Comparison of ENCODE assay signal across 9 mouse cellular contexts in genomic region chr11:53759545-53760406, GRCm38 (mm10). TPM values are rescaled to one million over a fixed set of nuclear protein-coding genes. Genes with fewer than 3 reads are reported as not detected.
DNase-seq lines count a peak whose midpoint lies in the region; ATAC-seq and TF ChIP-seq lines count a peak whose summit lies in the region.
"Had no signal": no experiment of that assay in that cellular context is flagged by ENCODE, and none has a peak within 500 bp of the region (broad histone marks: within the 10 kb centered on the region; RNA-seq: fewer than 3 reads in every experiment).

No protein-coding gene starts in this region.

- H3K36me3 ChIP-seq in hindbrain, embryonic 11.5 days (ENCODE audit: control insufficient read depth, insufficient read depth, low read length), result no peaks in the 10 kb centered on the region
- no peaks in the 10 kb centered on the region for H3K36me3 ChIP-seq in hindbrain, embryonic 14.5 days (replicated peaks; ENCODE audit: control insufficient read depth, insufficient read depth)
- H3K36me3 ChIP-seq in CH12.LX (replicated peaks in 1 of 2; ENCODE audit: control insufficient read depth in 1 of 2, insufficient read depth in 1 of 2, low read length in 1 of 2), result no peaks in the 10 kb centered on the region
- H3K36me3 ChIP-seq in intestine, embryonic 16.5 days (ENCODE audit: control insufficient read depth, insufficient read depth, low read length), result no peaks in the 10 kb centered on the region

- peak; percentile 70 for TF ChIP-seq EP300 in CH12.LX (IDR thresholded peaks at IDR 0.05; ENCODE audit: low read length)

- DNase-seq in hindbrain, embryonic 11.5 days (ENCODE audit: low spot score), result peak; percentile 21
- no peak for DNase-seq in hindbrain, embryonic 14.5 days (ENCODE audit: low spot score)
- DNase-seq in CH12.LX (ENCODE audit: extremely low read depth), result no peak
- peak; percentile 58 for DNase-seq in ZHBTc4 (ENCODE audit: low read depth, low spot score)
- DNase-seq in right cerebral cortex, postnatal 4 days, result no peak
- no peak for DNase-seq in layer of hippocampus, adult 8-10 months (ENCODE audit: low spot score in 2 of 2)
- DNase-seq: lung, postnatal 4 days had no signal

- peak overlapping the region; percentile 15 for H3K4me2 ChIP-seq in hindbrain, embryonic 11.5 days (replicated peaks; ENCODE audit: low read depth, low read length)
- no peak overlapping the region for H3K4me2 ChIP-seq in hindbrain, embryonic 14.5 days (replicated peaks)
- no peak overlapping the region for H3K4me2 ChIP-seq in CH12.LX (ENCODE audit: insufficient read depth, low read depth, poor library complexity, severe bottlenecking)
- H3K4me2 ChIP-seq in intestine, embryonic 16.5 days (ENCODE audit: low read depth, low read length), result 0 out of 2 replicates have a peak overlapping the region, but pooled peaks have one; percentile 3

- TF ChIP-seq RAD21 in CH12.LX (IDR thresholded peaks at IDR 0.05; ENCODE audit: low read depth, low read length), result no peak

- dilution Hi-C loops in CH12.LX (cut with MboI; ENCODE audit: extremely low pct_ligation_motif_present, extremely low pct_unique_long_range_greater_than_20kb, low sequenced_read_pairs), result no loop called here

- ATAC-seq in hindbrain, embryonic 11.5 days (ENCODE audit: low FRiP score), result no peak
- no peak for ATAC-seq in hindbrain, embryonic 14.5 days (ENCODE audit: low FRiP score)
- ATAC-seq in intestine, embryonic 16.5 days, result peak; percentile 45
- no peak for ATAC-seq in inflammation-experienced regulatory T-cells, adult 6 months

- H3K79me2 ChIP-seq in CH12.LX (replicated peaks; ENCODE audit: control insufficient read depth, extremely low read depth, insufficient read depth, poor library complexity, severe bottlenecking), result no peaks in the 10 kb centered on the region

- no peak overlapping the region for H3K4me3 ChIP-seq in hindbrain, embryonic 11.5 days (ENCODE audit: low read depth, low read length)
- no peak overlapping the region for H3K4me3 ChIP-seq in hindbrain, embryonic 14.5 days (replicated peaks; ENCODE audit: low read length)
- no peak overlapping the region for H3K4me3 ChIP-seq in CH12.LX (replicated peaks in 1 of 3; ENCODE audit: low read depth in 2 of 3, low read length in 2 of 3, poor library complexity in 1 of 3)
- H3K4me3 ChIP-seq in intestine, embryonic 16.5 days (ENCODE audit: low read length), result no peak overlapping the region

- H3K9me3 ChIP-seq in hindbrain, embryonic 11.5 days (ENCODE audit: control insufficient read depth, low read length), result no peaks in the 10 kb centered on the region
- no peaks in the 10 kb centered on the region for H3K9me3 ChIP-seq in hindbrain, embryonic 14.5 days (ENCODE audit: control insufficient read depth, low read length)
- H3K9me3 ChIP-seq in CH12.LX (replicated peaks; ENCODE audit: low read length), result no peaks in the 10 kb centered on the region
- H3K9me3 ChIP-seq in intestine, embryonic 16.5 days (ENCODE audit: control insufficient read depth, low read length), result no peaks in the 10 kb centered on the region

- H3K4me1 ChIP-seq in hindbrain, embryonic 11.5 days (replicated peaks; ENCODE audit: control insufficient read depth, insufficient read depth, low read length), result peaks cover 13% of the 10 kb centered on the region
- H3K4me1 ChIP-seq in hindbrain, embryonic 14.5 days (replicated peaks; ENCODE audit: control insufficient read depth, insufficient read depth, low read length), result peaks cover 25% of the 10 kb centered on the region; the same call in 1 of the 2 replicates
- H3K4me1 ChIP-seq in CH12.LX (ENCODE audit: control insufficient read depth in 1 of 2, insufficient read depth in 2 of 2), result peaks cover 27 to 68% of the 10 kb centered on the region in 2 experiments
- peaks cover 61% of the 10 kb centered on the region for H3K4me1 ChIP-seq in intestine, embryonic 16.5 days (ENCODE audit: control insufficient read depth, insufficient read depth, low read length)

- no peak for TF ChIP-seq POLR2A in CH12.LX (IDR thresholded peaks at IDR 0.05; ENCODE audit: low read depth, low read length)

- H3K27ac ChIP-seq in hindbrain, embryonic 11.5 days (ENCODE audit: low read depth, low read length), result no peak overlapping the region
- H3K27ac ChIP-seq in hindbrain, embryonic 14.5 days, result no peak overlapping the region
- peak overlapping the region; percentile 5 for H3K27ac ChIP-seq in CH12.LX (ENCODE audit: insufficient read depth, low read depth)
- peak overlapping the region; percentile 86 for H3K27ac ChIP-seq in intestine, embryonic 16.5 days (ENCODE audit: low read length)

- H3K9ac ChIP-seq in hindbrain, embryonic 11.5 days (ENCODE audit: low read depth, low read length), result no peak overlapping the region
- no peak overlapping the region for H3K9ac ChIP-seq in hindbrain, embryonic 14.5 days
- H3K9ac ChIP-seq in CH12.LX (ENCODE audit: insufficient read depth, low read depth), result no peak overlapping the region
- peak overlapping the region; percentile 51 for H3K9ac ChIP-seq in intestine, embryonic 16.5 days (ENCODE audit: low read depth, low read length)

- peaks cover 21% of the 10 kb centered on the region for H3K27me3 ChIP-seq in hindbrain, embryonic 11.5 days (ENCODE audit: control insufficient read depth, insufficient read depth, low read length)
- peaks cover 34% of the 10 kb centered on the region for H3K27me3 ChIP-seq in hindbrain, embryonic 14.5 days (ENCODE audit: control insufficient read depth, insufficient read depth, low read length)
- H3K27me3 ChIP-seq in CH12.LX (replicated peaks), result peaks cover 7% of the 10 kb centered on the region
- no peaks in the 10 kb centered on the region for H3K27me3 ChIP-seq in intestine, embryonic 16.5 days (replicated peaks; ENCODE audit: control insufficient read depth, insufficient read depth, low read length)

- in situ Hi-C loops in CH12.LX (cut with MboI; ENCODE audit: low pct_ligation_motif_present, low pct_unique_long_range_greater_than_20kb, low sequenced_read_pairs), result loop anchor here (5.0 kb wide), 2 partner anchors 38 to 83 kb away; no protein-coding TSS in a partner anchor

- WGBS in hindbrain, embryonic 11.5 days, result 5% methylated on average over 22 of the region's 22 CpGs
- WGBS in hindbrain, embryonic 14.5 days, result 9% methylated on average over 22 of the region's 22 CpGs
- WGBS in intestine, embryonic 16.5 days, result 23% methylated on average over 22 of the region's 22 CpGs

- TF ChIP-seq CTCF in CH12.LX (conservative IDR thresholded peaks at IDR 0.05 in 1 of 2, IDR thresholded peaks at IDR 0.05 in 1 of 2; ENCODE audit: low read depth in 2 of 2, low read length in 2 of 2), result no peak

TF ChIP-seq in CH12.LX, 34 proteins besides CTCF, POLR2A, EP300 and RAD21:
- 0 out of 2 replicates have a peak, but pooled peaks have one; percentile 27 for TF ChIP-seq TCF12 (IDR thresholded peaks at IDR 0.05; ENCODE audit: low read depth, low read length)
- TF ChIP-seq IRF4 (IDR thresholded peaks at IDR 0.05; ENCODE audit: low read depth, low read length), result 0 out of 2 replicates have a peak, but pooled peaks have one; percentile 37
- TF ChIP-seq E2F4 (IDR thresholded peaks at IDR 0.05; ENCODE audit: insufficient replicate concordance, low read depth, low read length), result no peak

RNA-seq across cellular contexts. Expression of gene Irf1, which starts 10.0 kb away (rescaled TPM):
- polyA plus RNA-seq in hindbrain, embryonic 11.5 days (2014; fragmentation: Nextera tagmentation; extraction: Ambion mirVana), result 1.7 and 3.8 TPM in 2 replicates
- polyA plus RNA-seq in hindbrain, embryonic 14.5 days (2014; fragmentation: Nextera tagmentation; extraction: Ambion mirVana), result 2.7 and 3.1 TPM in 2 replicates
- total RNA-seq in CH12.LX (2012; rRNA removed), result 46.4 and 64.9 TPM in 2 replicates
- 19.8 and 23.6 TPM in 2 replicates for total RNA-seq in CH12.LX (2014; rRNA removed)
- polyA plus RNA-seq in CH12.LX (2012; ENCODE audit: insufficient read length, low read depth), result 17.8 and 18.2 TPM in 2 replicates
- polyA plus RNA-seq in intestine, embryonic 16.5 days (2015; fragmentation: Nextera tagmentation; extraction: Ambion mirVana), result 52.9 and 58.7 TPM in 2 replicates
- 10 to 100 TPM in 3 of 4 experiments, 1 to 10 TPM in 1; 9.7 to 12.9 (median 11.0) TPM for total RNA-seq in layer of hippocampus, adult 8-10 months (2022)
- 100 to 1,000 TPM; 273 to 355 (median 291) TPM for polyA plus RNA-seq in inflammation-experienced regulatory T-cells, adult 6 months (2017; shearing (Covaris generic))

RNA-seq across cellular contexts. Expression of gene Gm17334, which starts 13.2 kb away (rescaled TPM):
- not detected in 2 replicates for polyA plus RNA-seq in hindbrain, embryonic 11.5 days (2014; fragmentation: Nextera tagmentation; extraction: Ambion mirVana)
- not detected in 2 replicates for polyA plus RNA-seq in hindbrain, embryonic 14.5 days (2014; fragmentation: Nextera tagmentation; extraction: Ambion mirVana)
- 0.71 and 0.72 TPM in 2 replicates for total RNA-seq in CH12.LX (2012; rRNA removed)
- total RNA-seq in CH12.LX (2014; rRNA removed), result not detected in 2 replicates
- polyA plus RNA-seq in CH12.LX (2012; ENCODE audit: insufficient read length, low read depth), result 0.47 and 0.57 TPM in 2 replicates
- 0.34 and 0.81 TPM in 2 replicates for polyA plus RNA-seq in intestine, embryonic 16.5 days (2015; fragmentation: Nextera tagmentation; extraction: Ambion mirVana)
- 1 to 10 TPM; 1.1 to 2.4 (median 1.9) TPM for total RNA-seq in layer of hippocampus, adult 8-10 months (2022)
- polyA plus RNA-seq in inflammation-experienced regulatory T-cells, adult 6 months (2017; shearing (Covaris generic)), result 1 to 10 TPM; 5.6 to 9.0 (median 6.7) TPM

RNA-seq across cellular contexts. Expression of gene Il5, which starts 39.2 kb away (rescaled TPM):
- 0.10 TPM in 1 of 2 replicates, not detected in the other for polyA plus RNA-seq in hindbrain, embryonic 11.5 days (2014; fragmentation: Nextera tagmentation; extraction: Ambion mirVana)
- polyA plus RNA-seq in hindbrain, embryonic 14.5 days (2014; fragmentation: Nextera tagmentation; extraction: Ambion mirVana), result not detected in 2 replicates
- not detected in 2 replicates for total RNA-seq in CH12.LX (2012; rRNA removed)
- total RNA-seq in CH12.LX (2014; rRNA removed), result not detected in 2 replicates
- not detected in 2 replicates for polyA plus RNA-seq in CH12.LX (2012; ENCODE audit: insufficient read length, low read depth)
- not detected in 2 replicates for polyA plus RNA-seq in intestine, embryonic 16.5 days (2015; fragmentation: Nextera tagmentation; extraction: Ambion mirVana)
- not detected for total RNA-seq in layer of hippocampus, adult 8-10 months (2022)
- polyA plus RNA-seq in inflammation-experienced regulatory T-cells, adult 6 months (2017; shearing (Covaris generic)), result not detected

RNA-seq across cellular contexts. Expression of gene Rad50, which starts 52.7 kb away (rescaled TPM):
- polyA plus RNA-seq in hindbrain, embryonic 11.5 days (2014; fragmentation: Nextera tagmentation; extraction: Ambion mirVana), result 19.3 and 22.3 TPM in 2 replicates
- polyA plus RNA-seq in hindbrain, embryonic 14.5 days (2014; fragmentation: Nextera tagmentation; extraction: Ambion mirVana), result 10.7 and 10.8 TPM in 2 replicates
- 45.3 and 48.2 TPM in 2 replicates for total RNA-seq in CH12.LX (2012; rRNA removed)
- 36.0 and 39.6 TPM in 2 replicates for total RNA-seq in CH12.LX (2014; rRNA removed)
- 53.6 and 55.2 TPM in 2 replicates for polyA plus RNA-seq in CH12.LX (2012; ENCODE audit: insufficient read length, low read depth)
- polyA plus RNA-seq in intestine, embryonic 16.5 days (2015; fragmentation: Nextera tagmentation; extraction: Ambion mirVana), result 24.8 and 28.5 TPM in 2 replicates
- total RNA-seq in layer of hippocampus, adult 8-10 months (2022), result 10 to 100 TPM; 11.3 to 15.9 (median 13.0) TPM
- polyA plus RNA-seq in inflammation-experienced regulatory T-cells, adult 6 months (2017; shearing (Covaris generic)), result 10 to 100 TPM; 47.3 to 53.7 (median 48.6) TPM

Comparison
In these comparisons a context has a peak if more than half of its experiments do, and no peak if none do; other contexts are left out.
1. DNase-seq: peak in hindbrain, embryonic 11.5 days (single experiment) and ZHBTc4 (single experiment); none in hindbrain, embryonic 14.5 days (single experiment), CH12.LX (single experiment), right cerebral cortex, postnatal 4 days (single experiment) and layer of hippocampus, adult 8-10 months (0 of 2).
2. H3K4me2 ChIP-seq: peak in hindbrain, embryonic 11.5 days (single experiment) and intestine, embryonic 16.5 days (single experiment); none in hindbrain, embryonic 14.5 days (single experiment) and CH12.LX (single experiment).
3. H3K27ac ChIP-seq: peak in CH12.LX (single experiment) and intestine, embryonic 16.5 days (single experiment); none in hindbrain, embryonic 11.5 days (single experiment) and hindbrain, embryonic 14.5 days (single experiment).